8 mouse cellular contexts compared by ENCODE assay signal in genomic region chr19:46869526-46869925, GRCm38 (mm10).
DNase-seq lines count a peak whose midpoint lies in the region; ATAC-seq lines count a peak whose summit lies in the region.

No protein-coding gene starts in this region.

- no peak overlapping the region for H3K9ac ChIP-seq in hindbrain, embryonic 12.5 days

- H3K27me3 ChIP-seq in hindbrain, embryonic 12.5 days = no peaks in the 10 kb centered on the region

- H3K27ac ChIP-seq in hindbrain, embryonic 12.5 days = no peak overlapping the region

- no peak overlapping the region for H3K4me3 ChIP-seq in hindbrain, embryonic 12.5 days

- no peaks in the 10 kb centered on the region for H3K4me1 ChIP-seq in hindbrain, embryonic 12.5 days

- 13% methylated on average over 6 of the region's 6 CpGs for WGBS in hindbrain, embryonic 12.5 days

- H3K36me3 ChIP-seq in hindbrain, embryonic 12.5 days = 0 out of 2 replicates have a peak, but pooled peaks cover 3% of the 10 kb centered on the region

- no peaks in the 10 kb centered on the region for H3K9me3 ChIP-seq in hindbrain, embryonic 12.5 days (replicated peaks)

- no peak overlapping the region for H3K4me2 ChIP-seq in hindbrain, embryonic 12.5 days (replicated peaks)

- peak; percentile 60 for DNase-seq in Muller cell, postnatal 12 days (ENCODE audit: inconsistent ontology term)
- peak; percentile 86 for DNase-seq in cerebellum, adult 8-10 months
- peak; percentile 65 to 92 for DNase-seq in frontal cortex, adult 2 months (ENCODE audit: extremely low spot score in 1 of 2, low spot score in 1 of 2)
- peak; percentile 71 for DNase-seq in layer of hippocampus, adult 9-11 months
- DNase-seq in lung, postnatal 14 days = peak; percentile 87
- DNase-seq in retina, postnatal 1 day = peak; percentile 83
- peak; percentile 74 to 77 for DNase-seq in thymus, postnatal 36 days

- peak; percentile 61; the same call in 1 of the 2 replicates for ATAC-seq in hindbrain, embryonic 12.5 days (ENCODE audit: low FRiP score)
